Mouse (Mus musculus): ENCODE results near the gene Plvap. TPM values are rescaled to one million over a fixed set of nuclear protein-coding genes. Genes with fewer than 3 reads are reported as not detected.

Gene Plvap
- polyA plus RNA-seq, 1 experiment from 2014 or later: 3.6 TPM

DNA sequence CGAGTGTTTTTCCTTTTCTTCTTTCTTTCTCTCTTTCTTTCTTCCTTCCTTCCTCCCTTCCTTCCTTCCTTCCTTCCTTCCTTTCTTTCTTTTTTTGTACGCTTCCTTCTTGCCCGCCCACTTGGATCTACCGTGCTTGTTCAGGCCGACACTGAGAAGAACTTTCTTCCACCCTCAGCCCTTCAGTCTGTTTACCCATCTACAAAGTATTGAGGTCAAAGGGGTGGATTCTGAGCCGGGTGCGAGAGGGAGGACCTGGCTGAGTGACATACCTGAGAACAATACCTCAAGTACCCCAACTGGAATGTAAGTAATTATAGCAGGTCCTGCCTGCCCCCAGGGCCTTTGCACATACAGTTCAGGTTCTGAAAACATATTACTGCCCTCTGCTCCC is 25.4 kb downstream of the Plvap start:
- Histone ChIP-seq H3K9ac (replicated peaks; ENCODE audit: low read length) (peak overlapping the region; percentile 98; the same call in 1 of the 2 replicates), H3K9me3 (ENCODE audit: control insufficient read depth, low read length) (no peaks in the 10 kb centered on the region), H3K4me3 (replicated peaks; ENCODE audit: low read depth, low read length) (peak overlapping the region; percentile 94), H3K4me2 (ENCODE audit: low read length) (peak overlapping the region; percentile 80), H3K27me3 (ENCODE audit: control insufficient read depth, insufficient read depth, low read length) (no peaks in the 10 kb centered on the region), H3K4me1 (ENCODE audit: control insufficient read depth, insufficient read depth, low read length) (peaks cover 30% of the 10 kb centered on the region), H3K36me3 (ENCODE audit: control insufficient read depth, insufficient read depth, low read length) (peaks cover 38% of the 10 kb centered on the region), H3K27ac (replicated peaks; ENCODE audit: low read depth, low read length) (peak overlapping the region; percentile 85)
- 17% methylated on average over 7 of the region's 7 CpGs for WGBS
- no peak for ATAC-seq (ENCODE audit: low FRiP score, low TSS enrichment)
- DNase-seq: no peak

DNA sequence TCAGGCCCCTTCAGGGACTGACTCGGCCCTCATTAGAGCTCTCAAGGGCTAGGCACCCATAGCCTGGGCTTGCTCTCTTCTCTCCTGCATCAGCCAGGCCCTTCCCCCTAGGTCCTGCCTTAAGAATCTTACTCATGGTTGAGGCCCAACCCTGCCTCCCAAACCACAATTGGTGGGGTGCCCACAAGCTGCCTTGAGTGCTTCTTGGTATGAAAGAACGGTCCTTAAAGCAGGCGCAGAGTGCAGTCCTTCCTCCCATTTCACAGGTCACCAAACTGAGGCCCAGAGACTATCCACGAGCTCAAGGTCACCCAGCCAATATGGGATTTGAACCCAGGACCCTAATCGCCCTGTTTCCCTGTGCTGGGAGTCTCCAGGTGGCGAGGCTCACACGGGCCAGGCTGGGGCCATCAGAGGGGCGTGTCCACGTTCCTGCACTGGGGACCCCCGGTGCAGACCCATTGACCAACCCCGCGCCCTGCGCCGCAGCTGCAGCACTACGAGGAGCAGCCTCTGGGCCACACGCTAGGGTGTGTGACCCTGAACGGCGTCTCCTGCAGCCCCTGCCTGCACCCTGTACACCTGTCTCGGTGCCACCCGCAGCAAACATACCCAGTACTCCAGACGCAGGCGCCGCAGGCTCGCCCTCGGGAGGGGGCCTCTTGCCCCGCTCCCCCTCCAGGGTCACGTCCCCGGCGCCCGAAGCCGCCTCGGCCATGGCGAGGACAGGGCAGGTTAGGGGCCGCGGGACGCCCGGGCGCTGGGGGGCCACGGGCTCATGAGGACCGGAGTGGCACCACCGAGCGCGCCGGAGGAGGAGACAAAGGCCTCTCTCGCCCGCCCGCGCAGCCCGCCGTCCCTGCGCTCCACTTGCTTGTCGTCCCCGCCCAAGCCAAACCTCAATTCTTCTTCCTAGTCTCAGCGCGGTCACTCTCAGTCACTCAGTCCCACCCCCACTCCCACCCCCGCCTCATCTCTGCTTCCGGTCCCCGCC is 26.1 kb downstream of the Plvap start, which contains the start of gene Ano8:
TSS of gene Ano8 (minus strand) at position 822 of the 994 bp plus-strand sequence.
- Histone ChIP-seq H3K4me3 (replicated peaks; ENCODE audit: low read depth, low read length) (peak within 1 kb of the TSS; percentile 94), H3K4me1 (ENCODE audit: control insufficient read depth, insufficient read depth, low read length) (peaks cover 30% of the 10 kb centered on the region), H3K4me2 (ENCODE audit: low read length) (peak within 1 kb of the TSS; percentile 80), H3K27me3 (ENCODE audit: control insufficient read depth, insufficient read depth, low read length) (no peaks in the 10 kb centered on the region), H3K27ac (replicated peaks; ENCODE audit: low read depth, low read length) (peak within 1 kb of the TSS; percentile 85), H3K36me3 (ENCODE audit: control insufficient read depth, insufficient read depth, low read length) (peaks cover 40% of the 10 kb centered on the region), H3K9me3 (ENCODE audit: control insufficient read depth, low read length) (no peaks in the 10 kb centered on the region), H3K9ac (replicated peaks; ENCODE audit: low read length) (peak within 1 kb of the TSS; percentile 98)
- DNase-seq (peak; percentile 93), ATAC-seq (ENCODE audit: low FRiP score, low TSS enrichment) (peak; percentile 77)
- 5% methylated on average over 58 of the region's 58 CpGs for WGBS

DNA sequence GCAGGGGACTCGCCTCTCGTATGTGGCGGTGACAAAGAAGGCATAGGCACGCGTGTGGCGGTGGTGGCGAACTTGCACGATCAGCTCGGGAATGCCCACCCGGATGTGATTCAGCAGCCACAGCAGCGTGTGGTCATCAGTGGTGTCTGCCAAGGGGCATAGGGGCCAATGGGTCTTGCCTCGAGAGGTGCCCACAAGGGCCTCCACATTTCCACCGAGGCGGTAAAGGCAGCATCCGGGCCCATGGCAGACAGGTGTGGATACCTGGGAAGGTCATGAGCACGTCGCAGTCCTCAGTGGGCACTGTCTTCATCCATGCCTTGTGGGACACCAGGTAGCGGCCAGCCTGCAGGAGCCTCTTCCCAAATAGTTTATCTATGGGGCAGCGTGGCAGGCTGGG is 26.8 kb downstream of the Plvap start:
- Histone ChIP-seq H3K36me3 (ENCODE audit: control insufficient read depth, insufficient read depth, low read length) (peaks cover 48% of the 10 kb centered on the region), H3K27me3 (ENCODE audit: control insufficient read depth, insufficient read depth, low read length) (no peaks in the 10 kb centered on the region), H3K4me2 (ENCODE audit: low read length) (peak overlapping the region; percentile 80), H3K4me1 (ENCODE audit: control insufficient read depth, insufficient read depth, low read length) (peaks cover 28% of the 10 kb centered on the region), H3K9me3 (ENCODE audit: control insufficient read depth, low read length) (no peaks in the 10 kb centered on the region), H3K9ac (replicated peaks; ENCODE audit: low read length) (peak overlapping the region; percentile 98), H3K27ac (replicated peaks; ENCODE audit: low read depth, low read length) (no peak overlapping the region), H3K4me3 (replicated peaks; ENCODE audit: low read depth, low read length) (peak overlapping the region; percentile 94)
- DNase-seq (no peak), ATAC-seq (ENCODE audit: low FRiP score, low TSS enrichment) (no peak)
- WGBS: 94% methylated on average over 19 of the region's 19 CpGs

DNA sequence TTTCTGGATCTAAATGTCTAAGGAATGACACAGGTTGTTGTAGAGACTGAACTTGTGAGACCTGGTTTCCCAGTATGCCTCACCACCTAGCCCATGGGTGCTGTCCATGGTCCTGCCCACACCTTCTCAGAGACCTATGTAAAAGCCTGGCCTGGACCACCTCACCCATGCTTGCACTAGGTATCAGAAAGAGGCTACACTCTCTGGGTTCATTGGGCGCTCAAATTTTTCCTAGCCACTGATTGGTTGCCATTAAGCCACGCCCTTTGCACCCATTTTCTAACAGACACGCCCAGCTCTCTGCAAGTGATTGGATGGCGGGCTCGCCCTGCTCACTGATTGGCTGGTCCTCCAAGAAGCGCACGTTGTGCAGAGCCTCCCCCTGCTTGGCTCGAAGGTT is 27.6 kb downstream of the Plvap start:
- Histone ChIP-seq H3K36me3 (ENCODE audit: control insufficient read depth, insufficient read depth, low read length) (peaks cover 56% of the 10 kb centered on the region), H3K9ac (replicated peaks; ENCODE audit: low read length) (no peak overlapping the region), H3K9me3 (ENCODE audit: control insufficient read depth, low read length) (no peaks in the 10 kb centered on the region), H3K4me1 (ENCODE audit: control insufficient read depth, insufficient read depth, low read length) (peaks cover 20% of the 10 kb centered on the region), H3K27me3 (ENCODE audit: control insufficient read depth, insufficient read depth, low read length) (no peaks in the 10 kb centered on the region), H3K4me3 (replicated peaks; ENCODE audit: low read depth, low read length) (no peak overlapping the region), H3K27ac (replicated peaks; ENCODE audit: low read depth, low read length) (no peak overlapping the region), H3K4me2 (ENCODE audit: low read length) (peak overlapping the region; percentile 80; the same call in 1 of the 2 replicates)
- WGBS: 52% methylated on average over 8 of the region's 8 CpGs
- DNase-seq (no peak), ATAC-seq (ENCODE audit: low FRiP score, low TSS enrichment) (no peak)

DNA sequence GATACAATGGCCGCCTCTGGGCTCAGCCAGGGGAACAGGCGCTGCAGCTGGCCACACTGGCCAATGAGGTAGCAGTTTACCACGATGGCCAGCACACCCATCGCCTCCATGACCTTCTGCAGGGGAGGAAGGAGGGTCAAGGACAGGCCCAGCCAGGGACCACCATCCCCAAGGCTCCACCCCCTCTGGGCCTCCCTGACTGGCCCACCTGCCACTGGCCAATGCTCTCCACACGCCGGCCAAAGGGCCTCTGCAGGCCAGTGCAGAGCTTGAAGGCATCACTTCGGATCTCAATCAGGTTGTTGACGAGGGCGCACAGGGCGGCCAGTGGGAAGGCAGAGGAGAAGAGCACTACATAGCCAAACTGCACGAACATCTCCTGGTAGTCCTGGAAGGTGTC is 32.6 kb downstream of the Plvap start:
- Histone ChIP-seq H3K9ac (replicated peaks; ENCODE audit: low read length) (no peak overlapping the region), H3K36me3 (ENCODE audit: control insufficient read depth, insufficient read depth, low read length) (peaks cover 75% of the 10 kb centered on the region), H3K4me2 (ENCODE audit: low read length) (no peak overlapping the region), H3K27me3 (ENCODE audit: control insufficient read depth, insufficient read depth, low read length) (no peaks in the 10 kb centered on the region), H3K27ac (replicated peaks; ENCODE audit: low read depth, low read length) (no peak overlapping the region), H3K4me1 (ENCODE audit: control insufficient read depth, insufficient read depth, low read length) (peaks cover 7% of the 10 kb centered on the region; the same call in 1 of the 2 replicates), H3K4me3 (replicated peaks; ENCODE audit: low read depth, low read length) (no peak overlapping the region), H3K9me3 (ENCODE audit: control insufficient read depth, low read length) (no peaks in the 10 kb centered on the region)
- ATAC-seq (ENCODE audit: low FRiP score, low TSS enrichment): no peak
- WGBS: 89% methylated on average over 11 of the region's 11 CpGs
- no peak for DNase-seq

DNA sequence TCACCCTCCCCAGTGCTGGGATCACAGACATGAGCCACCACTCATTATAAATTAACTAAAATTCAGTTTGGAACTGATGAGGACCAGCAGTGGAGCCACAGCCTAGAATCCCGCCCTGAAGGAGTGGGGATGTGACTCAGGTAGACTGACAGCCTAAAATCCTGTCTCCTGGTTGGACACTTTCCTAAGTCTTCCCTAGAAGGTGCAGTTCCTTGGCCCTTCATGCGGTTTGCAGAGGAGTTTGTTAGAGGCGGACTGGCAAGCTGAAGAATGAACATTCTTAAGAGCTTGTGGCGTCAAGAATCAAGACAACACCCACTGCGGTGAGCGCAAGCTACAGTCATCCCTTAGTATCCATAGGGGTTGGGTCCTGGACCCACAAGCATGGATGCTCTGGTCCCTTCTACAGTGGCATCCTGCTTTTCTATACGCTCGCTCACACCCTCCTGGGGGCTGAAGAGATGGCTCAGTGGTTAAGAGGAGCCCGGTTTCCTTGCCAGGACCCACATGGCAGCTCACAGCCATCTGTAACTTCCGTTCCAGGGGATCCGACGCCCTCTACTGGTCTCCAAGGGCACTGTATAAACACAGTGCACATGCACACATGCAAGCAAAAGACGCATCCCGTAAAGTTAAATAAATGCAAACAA is 34.2 kb downstream of the Plvap start:
- Histone ChIP-seq H3K4me3 (replicated peaks; ENCODE audit: low read depth, low read length) (peak overlapping the region; percentile 47), H3K27ac (replicated peaks; ENCODE audit: low read depth, low read length) (peak overlapping the region; percentile 90), H3K9me3 (ENCODE audit: control insufficient read depth, low read length) (no peaks in the 10 kb centered on the region), H3K9ac (replicated peaks; ENCODE audit: low read length) (peak overlapping the region; percentile 62; the same call in 1 of the 2 replicates), H3K4me2 (ENCODE audit: low read length) (peak overlapping the region; percentile 69), H3K36me3 (ENCODE audit: control insufficient read depth, insufficient read depth, low read length) (peaks cover 76% of the 10 kb centered on the region), H3K27me3 (ENCODE audit: control insufficient read depth, insufficient read depth, low read length) (no peaks in the 10 kb centered on the region), H3K4me1 (ENCODE audit: control insufficient read depth, insufficient read depth, low read length) (peaks cover 3% of the 10 kb centered on the region; the same call in 1 of the 2 replicates)
- 40% methylated on average over 14 of the region's 14 CpGs for WGBS
- DNase-seq (peak; percentile 60), ATAC-seq (ENCODE audit: low FRiP score, low TSS enrichment) (no peak)

DNA sequence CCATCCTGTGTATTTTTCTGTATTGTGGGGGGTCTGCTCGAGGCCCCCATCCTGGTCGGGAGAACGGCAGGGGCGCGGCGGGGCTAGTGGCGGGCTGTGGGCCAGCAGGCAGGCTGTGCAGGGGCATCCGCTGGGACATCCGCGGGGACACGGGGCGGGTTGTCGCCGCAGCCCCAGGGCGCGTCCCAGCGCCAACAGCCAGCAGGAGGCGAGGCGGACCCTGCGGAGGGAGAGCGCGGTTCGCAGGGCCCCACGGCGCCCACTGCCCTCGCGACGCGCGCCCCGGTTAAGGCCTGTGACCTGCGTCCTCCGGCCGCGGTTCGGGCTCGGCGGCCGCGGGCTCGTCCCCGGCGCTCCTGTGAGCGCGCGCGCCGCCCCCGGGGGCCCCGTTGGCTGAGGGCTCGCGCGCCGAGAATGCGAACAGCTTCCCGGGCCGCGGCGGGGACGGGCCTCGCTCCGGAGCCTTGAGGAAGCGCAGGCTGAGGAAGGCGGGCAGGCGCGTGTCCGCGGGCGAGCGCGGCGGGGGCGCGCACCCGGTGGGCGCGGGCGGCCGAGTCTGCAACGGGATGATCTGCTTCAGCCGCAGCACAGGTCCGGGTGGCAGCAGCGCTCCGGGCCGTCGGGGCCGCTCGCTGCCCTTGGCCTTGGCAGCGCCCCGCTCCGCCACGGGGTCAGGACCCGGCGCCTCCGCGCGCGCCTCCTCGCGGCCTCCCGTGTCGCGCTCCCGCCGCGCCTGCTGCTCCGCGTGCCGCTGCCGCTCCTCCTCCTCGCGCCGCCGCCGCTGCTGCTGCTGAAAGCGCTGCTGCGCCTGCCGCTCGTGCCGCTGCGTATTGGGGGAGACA is 35.2 kb downstream of the Plvap start:
- ATAC-seq (ENCODE audit: low FRiP score, low TSS enrichment): peak; percentile 81
- WGBS: under 1% methylated on average over 95 of the region's 121 CpGs

DNA sequence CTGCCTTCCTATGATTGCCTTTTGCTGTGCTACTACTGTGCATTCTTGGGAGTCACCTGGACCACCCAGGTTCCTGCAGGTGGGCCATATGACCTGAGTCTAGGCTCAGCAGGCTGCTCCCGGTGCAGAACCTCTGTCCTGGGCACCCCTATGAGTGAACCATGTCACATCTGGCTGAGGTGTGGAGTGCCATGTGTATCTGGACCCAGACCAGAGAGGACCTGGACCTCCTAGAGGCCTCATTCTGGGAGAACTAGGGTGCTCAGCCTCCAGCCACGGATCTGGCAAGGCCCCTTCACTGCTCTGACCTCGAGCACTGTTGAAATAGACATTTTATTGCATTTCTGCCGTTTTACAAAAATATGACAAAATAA is 35.9 kb downstream of the Plvap start:
- Histone ChIP-seq H3K4me3 (replicated peaks; ENCODE audit: low read depth, low read length) (peak overlapping the region; percentile 47), H3K9me3 (ENCODE audit: control insufficient read depth, low read length) (no peaks in the 10 kb centered on the region), H3K36me3 (ENCODE audit: control insufficient read depth, insufficient read depth, low read length) (peaks cover 73% of the 10 kb centered on the region), H3K27ac (replicated peaks; ENCODE audit: low read depth, low read length) (peak overlapping the region; percentile 90), H3K4me2 (ENCODE audit: low read length) (peak overlapping the region; percentile 69), H3K27me3 (ENCODE audit: control insufficient read depth, insufficient read depth, low read length) (no peaks in the 10 kb centered on the region), H3K4me1 (ENCODE audit: control insufficient read depth, insufficient read depth, low read length) (peaks cover 3% of the 10 kb centered on the region; the same call in 1 of the 2 replicates), H3K9ac (replicated peaks; ENCODE audit: low read length) (peak overlapping the region; percentile 62)
- 32% methylated on average over 4 of the region's 4 CpGs for WGBS
- ATAC-seq (ENCODE audit: low FRiP score, low TSS enrichment) (no peak), DNase-seq (no peak)

More for the DNA sequence above, 35.2 kb downstream of the Plvap start:
- no peaks in the 10 kb centered on the region for H3K27me3 ChIP-seq (ENCODE audit: control insufficient read depth, insufficient read depth, low read length)
- peak overlapping the region; percentile 90 for H3K27ac ChIP-seq (replicated peaks; ENCODE audit: low read depth, low read length)
- peak overlapping the region; percentile 47 for H3K4me3 ChIP-seq (replicated peaks; ENCODE audit: low read depth, low read length)
- peak; percentile 90 for DNase-seq
- H3K4me1 ChIP-seq (ENCODE audit: control insufficient read depth, insufficient read depth, low read length): peaks cover 3% of the 10 kb centered on the region; the same call in 1 of the 2 replicates
- peak overlapping the region; percentile 62 for H3K9ac ChIP-seq (replicated peaks; ENCODE audit: low read length)
- peak overlapping the region; percentile 69 for H3K4me2 ChIP-seq (ENCODE audit: low read length)
- H3K36me3 ChIP-seq (ENCODE audit: control insufficient read depth, insufficient read depth, low read length): peaks cover 76% of the 10 kb centered on the region
- no peaks in the 10 kb centered on the region for H3K9me3 ChIP-seq (ENCODE audit: control insufficient read depth, low read length)
